Mouse (Mus musculus) stomach, postnatal 0 days (tissue): ENCODE data around the gene Rgs10.

Source experiments
- CTCF ChIP-seq: IDR thresholded peaks from 2 replicates; pipeline ENCODE4 v1.5.1; 2016; ENCODE audit warnings: antibody characterized with exemption, low read depth, mild to moderate bottlenecking, moderate library complexity
- EP300 ChIP-seq: optimal IDR thresholded peaks from 2 replicates; pipeline ENCODE3; 2016; ENCODE audit warnings: antibody characterized with exemption

- TF ChIP-seq CTCF (no peak), EP300 (no peak)
These were observed 4.1 kb downstream of the Rgs10 start for GRCm38 (mm10) chr7:128414433-128414832.
